Mouse (Mus musculus): ENCODE measurements around the gene Snap47.

- TF ChIP-seq CTCF (IDR thresholded peaks at IDR 0.05; ENCODE audit: borderline replicate concordance, insufficient read depth, low read depth, low read length) (no peak), POLR2A (IDR thresholded peaks at IDR 0.05; ENCODE audit: borderline replicate concordance, insufficient read depth, low read length) (no peak)
Observed at GRCm38 (mm10) chr11:59366031-59366430, 85.0 kb downstream of the Snap47 start.
